Mouse (Mus musculus) c-Kit-positive CD71-positive TER-119-negative erythroid progenitor cells, embryonic 14.5 days (primary cell): ENCODE measurements around the gene Hoxa5.

Experiments used
- DNase-seq: peaks from one replicate; pipeline ENCODE4 v3.0.0-alpha.2; 2013; ENCODE audit warnings: low read depth

Hoxa5 gene

DNA sequence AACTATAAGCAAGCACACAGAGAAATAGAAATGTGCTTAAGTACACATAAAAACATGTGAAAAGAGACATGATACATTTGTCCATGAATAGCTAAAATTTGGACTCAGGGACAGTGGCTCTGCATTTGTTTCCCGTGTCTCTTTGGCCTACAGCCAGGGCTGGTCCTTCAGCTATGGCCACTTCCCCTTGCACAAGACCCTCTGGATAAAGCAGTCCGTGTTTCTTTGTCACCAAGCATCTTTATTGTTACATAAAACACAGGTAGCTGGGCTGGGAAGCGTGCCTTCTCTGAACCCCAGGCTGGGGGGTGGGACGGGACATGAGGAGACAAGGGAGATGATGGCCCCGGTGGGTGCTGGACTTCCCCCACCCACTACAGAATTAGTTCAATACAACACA lies 9.9 kb upstream of the Hoxa5 start:
- DNase-seq = no peak

DNA sequence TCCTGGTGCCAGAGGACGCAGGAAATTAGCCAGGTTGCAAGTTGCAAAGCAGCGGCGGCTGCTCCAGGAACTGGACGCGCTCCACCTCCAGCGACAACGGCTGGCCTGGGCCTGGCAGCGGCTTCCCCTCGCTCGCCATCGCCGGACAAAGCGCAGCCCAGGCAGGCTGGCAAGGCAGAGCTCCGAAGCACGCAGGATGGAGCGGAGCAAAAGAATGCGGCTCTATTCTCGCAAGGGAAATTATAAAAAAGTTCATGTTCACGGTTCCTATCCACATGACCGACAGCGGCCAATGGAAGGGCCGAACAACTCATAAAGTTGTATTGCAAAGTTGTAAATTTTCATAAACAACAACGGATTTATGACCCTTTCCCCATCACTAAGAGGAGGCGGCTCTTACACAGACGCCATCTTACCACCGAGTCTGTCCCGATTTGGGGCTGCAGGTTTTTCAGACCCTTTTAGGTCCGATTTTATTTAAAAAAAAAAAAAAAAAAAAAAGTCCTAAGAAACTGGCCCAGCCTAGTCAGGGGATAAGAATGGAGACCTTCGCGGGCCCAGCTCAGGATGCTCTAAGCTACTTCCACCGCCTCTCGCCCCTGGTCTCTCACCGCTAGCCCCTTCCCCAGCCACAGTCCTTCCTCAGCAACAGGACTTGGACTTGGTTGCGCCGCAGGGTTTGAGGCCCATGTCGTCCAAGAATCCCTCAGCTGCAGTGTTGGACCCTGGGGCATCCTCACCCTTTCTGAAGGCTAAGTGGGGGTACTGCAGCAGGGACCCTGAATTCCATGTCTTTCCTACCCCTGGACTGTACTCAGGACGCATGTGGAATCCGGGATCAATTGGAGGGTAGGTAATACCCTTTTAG lies 9.0 kb upstream of the Hoxa5 start, which contains the start of the genes Hoxa3 and Gm28308:
TSS of gene Hoxa3 (minus strand) at position 218 of the 868 bp plus-strand sequence.
TSS of gene Gm28308 (minus strand) at position 221 of the 868 bp plus-strand sequence.
- no peak for DNase-seq

DNA sequence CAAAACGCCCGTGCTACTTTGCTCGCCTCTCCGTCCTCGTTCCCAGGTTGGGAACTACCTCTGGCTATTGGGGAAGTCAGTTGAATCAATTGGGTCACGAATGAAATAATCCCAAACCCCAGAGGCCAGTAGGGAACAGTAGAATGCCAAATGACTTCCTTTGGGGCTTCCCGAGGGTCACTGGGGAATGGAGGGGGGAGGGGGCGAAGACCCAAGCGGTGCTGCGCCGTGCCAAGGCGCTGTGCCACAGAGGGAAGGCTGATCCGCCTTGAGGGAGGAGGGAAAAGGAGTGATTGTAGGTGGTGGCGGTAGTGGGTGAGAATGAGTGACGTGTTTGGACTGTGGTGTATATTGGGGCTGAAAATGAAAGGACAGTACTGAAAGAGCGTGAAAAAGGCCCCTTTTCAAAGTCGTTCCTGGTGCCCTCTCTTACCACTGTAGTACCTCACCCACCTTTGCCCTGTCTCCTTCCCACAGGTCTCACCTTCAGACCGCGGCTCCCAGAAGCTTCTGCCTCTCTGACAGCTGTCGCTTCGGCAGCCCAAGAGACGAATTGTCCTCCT lies 8.2 kb upstream of the Hoxa5 start:
- DNase-seq = no peak

- no peak for DNase-seq
Observed at GRCm38 (mm10) chr6:52211961-52212360, 7.6 kb upstream of the Hoxa5 start.

- no peak for DNase-seq
Observed at GRCm38 (mm10) chr6:52211170-52211935, 7.0 kb upstream of the Hoxa5 start.

DNA sequence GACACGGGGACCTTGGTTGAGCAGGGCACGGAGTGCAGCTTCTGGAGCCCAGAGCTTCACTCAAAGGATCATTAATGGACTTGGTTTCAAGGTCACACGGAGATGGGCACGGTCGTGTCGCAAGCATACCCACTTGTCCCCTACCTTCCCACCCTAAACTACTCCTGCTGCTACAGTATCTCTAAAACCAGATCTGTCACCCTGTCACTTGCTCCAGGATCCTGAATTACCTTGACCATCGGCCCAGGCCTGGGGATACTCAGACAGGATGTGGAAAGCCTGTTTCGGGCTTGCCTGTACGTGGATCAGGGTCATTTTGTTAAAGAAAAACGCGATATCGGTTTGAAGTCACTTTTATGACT lies 5.3 kb upstream of the Hoxa5 start:
- no peak for DNase-seq

GRCm38 (mm10) chr6:52208868-52209684 lies 4.7 kb upstream of the Hoxa5 start:
- no peak for DNase-seq

DNA sequence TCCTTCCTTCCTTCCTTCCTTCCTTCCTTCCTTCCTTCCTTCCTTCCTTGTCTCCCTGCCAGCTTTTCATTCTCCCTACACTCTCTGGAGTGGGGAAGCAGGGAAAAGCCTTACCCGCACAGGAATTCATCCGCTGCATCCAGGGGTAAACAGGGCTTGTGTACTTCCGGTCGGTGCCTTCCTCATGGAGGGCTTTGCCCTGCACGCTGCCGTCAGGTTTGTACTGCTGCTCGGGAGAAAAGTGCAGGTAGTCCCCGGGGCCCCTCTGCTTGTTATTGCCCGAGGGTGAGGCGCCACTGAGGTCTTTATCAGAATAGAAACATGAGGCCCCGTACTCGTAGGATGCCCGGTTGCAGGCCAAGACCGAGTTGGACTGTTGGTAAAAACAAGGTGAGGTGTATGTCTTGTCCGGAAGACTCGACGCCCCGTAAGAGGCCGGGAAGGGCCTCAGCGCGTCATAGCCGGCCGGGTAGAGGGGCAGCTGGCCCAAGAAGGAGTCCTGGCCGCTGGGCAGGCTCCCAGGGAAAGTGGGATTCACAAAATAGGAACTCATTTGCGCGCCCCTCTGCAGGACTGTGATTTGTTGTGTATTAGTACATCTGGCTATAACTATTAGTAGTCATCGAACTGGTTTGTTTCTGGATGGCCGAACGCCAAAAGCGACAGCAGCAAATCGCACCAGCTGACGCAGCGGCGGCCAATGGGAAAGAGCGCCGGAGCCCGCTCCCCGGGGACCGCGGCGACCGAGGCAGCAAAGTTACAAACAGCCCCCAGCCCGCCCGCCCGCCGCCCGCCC lies 3.9 kb upstream of the Hoxa5 start, which contains the start of gene Hoxa6:
TSS of gene Hoxa6 (minus strand) at position 651 of the 796 bp plus-strand sequence.
- DNase-seq = no peak

GRCm38 (mm10) chr6:52207684-52207976 lies 3.2 kb upstream of the Hoxa5 start:
- no peak for DNase-seq

DNA sequence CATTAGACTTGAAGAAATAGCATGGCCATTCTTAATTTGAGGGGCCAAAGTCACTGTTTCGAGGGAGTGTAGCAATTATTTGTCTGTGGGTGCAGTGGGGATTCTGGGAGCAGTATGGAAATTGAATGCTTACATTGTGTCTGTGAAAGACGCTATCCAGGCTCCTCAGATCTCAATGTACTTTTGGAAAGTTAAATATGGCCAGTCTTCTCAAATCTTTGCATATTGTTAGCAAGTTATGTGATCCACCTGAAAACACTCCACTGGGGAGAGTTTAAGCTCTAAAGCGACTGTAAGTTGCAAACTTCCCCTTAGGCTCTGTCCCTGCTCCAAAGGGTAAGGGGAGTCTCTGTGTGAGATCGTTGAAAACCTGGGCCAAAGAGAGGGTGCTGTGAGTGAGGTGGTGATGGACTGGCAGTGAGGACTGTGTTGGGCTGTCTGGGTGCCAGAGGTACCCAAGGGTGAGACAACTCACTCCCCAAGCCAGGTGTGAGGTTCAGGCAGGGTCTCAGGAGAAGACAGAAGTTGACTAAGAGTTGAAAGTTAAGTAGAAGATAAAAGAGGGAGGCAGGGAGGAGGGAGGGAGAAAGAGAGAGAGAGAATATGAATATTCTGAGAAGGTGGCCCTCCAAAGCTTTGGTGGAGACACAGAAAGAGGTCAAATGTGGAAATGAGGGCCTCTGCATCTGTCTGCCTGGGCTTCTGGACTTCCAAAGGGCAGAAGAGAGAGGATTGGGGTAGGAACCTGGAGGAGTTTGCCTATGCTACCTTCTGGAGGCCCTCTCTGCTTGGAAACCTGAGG lies 2.7 kb upstream of the Hoxa5 start:
- no peak for DNase-seq

- no peak for DNase-seq
Observed at GRCm38 (mm10) chr6:52205638-52206621, 1.5 kb upstream of the Hoxa5 start.

DNA sequence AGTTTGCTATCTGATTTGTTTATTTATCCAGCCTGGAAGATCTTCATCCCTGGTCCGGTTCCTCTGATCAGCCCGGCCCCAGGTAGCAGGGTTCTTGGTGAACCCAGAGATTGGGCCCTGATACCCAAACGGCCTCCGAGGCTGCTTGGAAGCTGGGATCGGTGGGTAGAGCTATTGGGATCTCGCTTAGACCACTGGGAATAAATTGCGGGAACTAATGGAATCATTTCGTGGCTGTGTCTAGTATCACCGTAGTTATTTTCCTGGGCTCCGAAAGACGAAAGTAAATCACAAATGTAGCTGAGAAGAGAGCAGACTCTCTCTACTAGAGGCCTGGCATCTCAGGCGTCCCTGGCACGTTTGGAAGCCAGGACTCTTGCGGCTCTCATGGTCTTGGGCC lies 834 bp upstream of the Hoxa5 start:
- DNase-seq = no peak

DNA sequence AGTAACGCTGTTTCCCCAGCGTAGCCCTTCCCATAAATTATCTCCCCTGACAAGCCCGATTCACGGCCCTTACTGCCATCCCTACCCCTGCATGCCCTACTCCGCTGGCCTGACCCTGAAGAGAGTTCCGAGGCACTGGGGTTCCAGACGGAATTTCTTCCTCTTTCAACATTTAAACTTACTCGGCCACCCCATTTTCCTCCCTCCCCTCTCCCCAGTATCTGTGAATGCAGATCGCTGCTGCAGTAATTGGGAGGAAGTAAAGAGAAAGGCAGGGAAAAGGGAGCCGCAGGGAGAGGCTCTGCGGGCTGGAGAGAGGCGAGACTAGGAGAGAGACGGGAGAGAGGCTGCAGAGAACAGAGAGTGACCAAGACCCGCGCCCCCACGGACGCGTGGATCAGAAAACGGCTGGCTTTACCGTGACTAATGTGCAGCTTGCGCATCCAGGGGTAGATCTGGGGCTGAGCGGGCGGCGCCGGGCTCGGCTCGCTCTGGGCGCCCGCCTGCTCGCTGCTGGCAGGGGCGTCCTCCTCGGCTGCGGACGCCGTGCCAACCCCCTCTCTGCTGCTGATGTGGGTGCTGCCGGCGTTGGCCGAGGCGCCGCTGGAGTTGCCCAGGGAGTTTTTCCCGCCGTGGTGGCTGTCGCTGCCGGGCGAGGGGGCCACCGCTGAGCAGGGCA lies 877 bp downstream of the Hoxa5 start:
- DNase-seq = no peak

- no peak for DNase-seq
Observed at GRCm38 (mm10) chr6:52203121-52203370, 1.3 kb downstream of the Hoxa5 start.

DNA sequence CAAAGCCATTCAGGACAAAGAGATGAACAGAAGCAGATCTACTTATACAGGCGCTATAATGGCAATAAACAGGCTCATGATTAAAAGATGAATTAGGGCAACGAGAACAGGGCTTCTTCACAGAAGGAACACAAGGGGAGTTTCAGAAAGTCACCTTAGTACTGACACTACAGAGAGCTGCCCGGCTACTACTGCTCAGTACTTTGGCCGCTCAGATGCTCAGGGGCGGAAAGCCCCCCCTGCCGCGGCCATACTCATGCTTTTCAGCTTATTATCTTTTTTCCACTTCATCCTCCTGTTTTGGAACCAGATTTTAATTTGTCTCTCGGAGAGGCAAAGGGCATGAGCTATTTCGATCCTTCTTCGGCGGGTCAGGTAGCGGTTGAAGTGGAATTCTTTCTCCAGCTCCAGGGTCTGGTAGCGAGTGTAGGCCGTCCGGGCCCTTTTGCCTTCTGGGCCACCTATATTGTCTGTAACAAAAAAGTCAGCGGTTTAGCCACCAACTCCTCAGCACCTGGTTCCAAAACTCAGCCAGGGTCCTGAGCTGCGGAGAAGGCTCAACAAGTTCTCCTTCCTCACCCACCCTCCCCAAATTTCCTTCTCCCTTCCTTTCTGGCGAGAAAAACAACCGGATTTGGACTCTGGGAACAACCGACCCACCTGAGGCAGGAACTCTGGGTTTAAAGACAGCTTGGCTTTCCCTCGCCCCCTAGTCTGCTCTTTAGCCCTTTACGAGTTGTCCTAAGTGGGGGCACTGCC lies 1.8 kb downstream of the Hoxa5 start:
- no peak for DNase-seq

DNA sequence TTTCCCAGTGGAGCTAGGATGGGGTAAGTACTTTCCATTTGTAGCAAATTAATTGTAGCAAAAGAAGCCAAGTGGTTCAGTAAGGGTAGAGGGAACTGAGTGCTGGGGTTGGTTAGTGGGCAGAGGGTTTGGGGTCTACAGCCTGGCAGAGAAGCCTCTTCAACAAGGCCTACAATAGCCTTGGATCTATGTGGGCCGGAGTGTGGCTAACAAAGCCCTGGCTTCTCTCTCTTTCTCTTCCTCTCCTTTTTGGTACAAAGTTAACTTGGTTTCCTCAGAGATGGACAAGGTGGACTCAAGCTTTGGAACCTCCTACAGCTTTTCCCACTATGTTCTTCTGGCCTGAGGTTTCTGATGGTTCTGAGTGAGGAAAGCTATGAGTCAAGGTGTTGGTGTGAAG lies 3.1 kb downstream of the Hoxa5 start:
- no peak for DNase-seq

GRCm38 (mm10) chr6:52200751-52201250 lies 3.6 kb downstream of the Hoxa5 start:
- DNase-seq = no peak
